Mouse (Mus musculus): ENCODE results near the gene Srgap3.

DNA sequence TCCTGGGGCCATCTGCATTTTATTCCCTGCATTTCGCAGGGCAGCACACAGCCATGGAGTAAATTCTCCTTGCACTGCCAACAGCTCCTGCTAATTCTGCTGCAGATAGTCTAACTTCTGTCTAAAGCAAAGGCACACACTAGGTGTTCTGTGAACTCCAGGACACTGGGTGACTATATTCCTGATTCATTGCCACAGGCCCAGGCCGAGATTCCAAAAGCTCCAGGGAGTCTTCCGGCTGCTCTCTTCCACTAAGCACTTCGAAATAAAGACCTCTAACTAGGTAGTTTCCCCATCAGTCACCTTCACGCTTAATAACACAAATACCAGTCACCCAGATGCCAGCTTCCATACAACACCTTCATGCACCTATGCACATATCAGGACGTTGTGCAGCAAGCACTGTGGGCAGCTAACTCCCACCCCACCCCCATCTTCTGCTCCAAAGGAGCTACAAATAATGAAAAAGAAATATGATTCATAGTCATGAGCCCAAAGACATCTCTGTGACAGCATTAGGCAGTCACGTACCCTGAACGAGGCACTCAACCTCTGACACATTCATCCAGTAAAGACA, 26.4 kb downstream of the Srgap3 start:
- TF ChIP-seq POLR2A (IDR thresholded peaks at IDR 0.05; ENCODE audit: control insufficient read depth, low read depth, low read length), result no peak
- no peak for TF ChIP-seq CTCF (IDR thresholded peaks at IDR 0.05; ENCODE audit: control insufficient read depth, insufficient read depth, insufficient replicate concordance, low read depth, low read length)
